Mouse (Mus musculus): ENCODE measurements around the gene Cpa4. TPM values are rescaled to one million over a fixed set of nuclear protein-coding genes. Genes with fewer than 3 reads are reported as not detected.

The Cpa4 gene
- polyA plus RNA-seq (2014; fragmentation: Illumina TruSeq; extraction: RNeasy Lipid Tissue Mini Kit (QIAGEN cat#74804); ENCODE audit: low read depth, low replicate concordance): not detected

GRCm38 (mm10) chr6:30568069-30568468 is at the start of gene Cpa4:
Gene Cpa4 (plus strand): TSS chr6:30568369.

GRCm38 (mm10) chr6:30541009-30541799 is 27.0 kb upstream of the Cpa4 start, which contains the start of gene Cpa2:
Gene Cpa2 (plus strand): TSS chr6:30541582.

GRCm38 (mm10) chr6:30610710-30611109 is 42.5 kb downstream of the Cpa4 start, which contains the start of gene Cpa5:
Gene Cpa5 (plus strand): TSS chr6:30611010.

GRCm38 (mm10) chr6:30638674-30639268 is 70.6 kb downstream of the Cpa4 start, which contains the start of gene Cpa1:
Gene Cpa1 (plus strand): TSS chr6:30639218.

Other genes starting within 250 kb of the Cpa4 start
- gene Zc3hc1, start 177.3 kb upstream of the Cpa4 start, polyA plus RNA-seq (2014; fragmentation: Illumina TruSeq; extraction: RNeasy Lipid Tissue Mini Kit (QIAGEN cat#74804); ENCODE audit: low read depth, low replicate concordance): 5.7 TPM
- 50.1 TPM for gene Klhdc10, start 166.5 kb upstream of the Cpa4 start, polyA plus RNA-seq (2014; fragmentation: Illumina TruSeq; extraction: RNeasy Lipid Tissue Mini Kit (QIAGEN cat#74804); ENCODE audit: low read depth, low replicate concordance)
- 85.2 TPM for gene Tmem209, start 58.6 kb upstream of the Cpa4 start, polyA plus RNA-seq (2014; fragmentation: Illumina TruSeq; extraction: RNeasy Lipid Tissue Mini Kit (QIAGEN cat#74804); ENCODE audit: low read depth, low replicate concordance)
- gene Ssmem1, start 58.5 kb upstream of the Cpa4 start, polyA plus RNA-seq (2014; fragmentation: Illumina TruSeq; extraction: RNeasy Lipid Tissue Mini Kit (QIAGEN cat#74804); ENCODE audit: low read depth, low replicate concordance): 491 TPM
- gene Cpa2, start 26.8 kb upstream of the Cpa4 start, polyA plus RNA-seq (2014; fragmentation: Illumina TruSeq; extraction: RNeasy Lipid Tissue Mini Kit (QIAGEN cat#74804); ENCODE audit: low read depth, low replicate concordance): 2.3 TPM
- gene Cpa5, start 42.6 kb downstream of the Cpa4 start, polyA plus RNA-seq (2014; fragmentation: Illumina TruSeq; extraction: RNeasy Lipid Tissue Mini Kit (QIAGEN cat#74804); ENCODE audit: low read depth, low replicate concordance): 63.4 TPM
- not detected for gene Cpa1, start 70.8 kb downstream of the Cpa4 start, polyA plus RNA-seq (2014; fragmentation: Illumina TruSeq; extraction: RNeasy Lipid Tissue Mini Kit (QIAGEN cat#74804); ENCODE audit: low read depth, low replicate concordance)
- 124 TPM for gene Cep41, start 125.4 kb downstream of the Cpa4 start, polyA plus RNA-seq (2014; fragmentation: Illumina TruSeq; extraction: RNeasy Lipid Tissue Mini Kit (QIAGEN cat#74804); ENCODE audit: low read depth, low replicate concordance)
- 2.5 TPM for gene Mest, start 155.2 kb downstream of the Cpa4 start, polyA plus RNA-seq (2014; fragmentation: Illumina TruSeq; extraction: RNeasy Lipid Tissue Mini Kit (QIAGEN cat#74804); ENCODE audit: low read depth, low replicate concordance)

Data from testis, adult 10 weeks (tissue).